In the genomic region with DNA sequence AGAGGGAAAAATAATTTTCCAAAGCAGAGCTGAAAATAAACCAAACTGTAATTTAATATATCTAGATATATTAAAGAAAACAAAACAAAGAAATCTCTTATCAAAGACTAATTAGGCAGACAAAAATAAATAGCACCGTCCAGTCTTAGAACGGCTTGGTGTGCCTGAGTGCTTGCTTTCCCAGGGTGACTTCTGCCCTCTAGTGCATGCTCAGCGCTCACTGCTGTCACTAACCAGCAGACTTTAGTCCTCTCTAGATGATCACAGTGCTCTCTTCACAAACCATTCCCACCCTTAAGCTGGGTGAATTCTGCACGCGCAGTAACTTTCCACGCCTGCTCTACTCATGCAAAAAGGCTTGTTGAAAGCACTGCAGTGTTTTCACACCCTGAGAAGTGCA, we compare ENCODE assay signal across 8 mouse cellular contexts. TPM values are rescaled to one million over a fixed set of nuclear protein-coding genes. Genes with fewer than 3 reads are reported as not detected.
DNase-seq lines count a peak whose midpoint lies in the region; ATAC-seq and TF ChIP-seq lines count a peak whose summit lies in the region.

No protein-coding gene starts in this region.

- no peak overlapping the region for H3K4me3 ChIP-seq in heart, postnatal 0 days (ENCODE audit: low read depth, low read length)

- H3K9ac ChIP-seq in heart, postnatal 0 days (replicated peaks; ENCODE audit: low read depth, low read length): no peak overlapping the region

- DNase-seq in heart, postnatal 0 days (ENCODE audit: low spot score): no peak
- no peak for DNase-seq in heart, postnatal 25 days (ENCODE audit: low spot score)
- DNase-seq in A20 (ENCODE audit: low read depth, low spot score) (peak; percentile 35), Patski (ENCODE audit: low read depth, low spot score) (no peak)
- peak; percentile 37 for DNase-seq in induced T-regulatory cell, adult 2 months (ENCODE audit: low read depth)
- peak; percentile 43 for DNase-seq in splenic B cell, adult 2 months (ENCODE audit: low read depth, low spot score)
- no peak for DNase-seq in right cerebral cortex, postnatal 25 days
- no peak for DNase-seq in thymus, postnatal 25 days

- peak; percentile 75 for ATAC-seq in heart, postnatal 0 days (ENCODE audit: insufficient read depth, low read depth)
- no peak for ATAC-seq in Patski

- H3K27ac ChIP-seq in heart, postnatal 0 days (ENCODE audit: low read depth): no peak overlapping the region

- peaks cover 40% of the 10 kb centered on the region for H3K36me3 ChIP-seq in heart, postnatal 0 days (replicated peaks; ENCODE audit: control insufficient read depth, insufficient read depth, low read length)
- peaks cover 6% of the 10 kb centered on the region for H3K36me3 ChIP-seq in splenic B cell, adult 2 months (ENCODE audit: control insufficient read depth, insufficient read depth, low read length, poor library complexity, severe bottlenecking)

- in situ Hi-C loops in Patski (cut with MboI; ENCODE audit: low pct_unique_long_range_greater_than_20kb): no loop called here

- no peaks in the 10 kb centered on the region for H3K9me3 ChIP-seq in heart, postnatal 0 days (replicated peaks; ENCODE audit: control insufficient read depth, low read length)

- intact Hi-C loops in heart, postnatal 25 days (cut with DNase I): loop anchor here (2.0 kb wide), 1 partner anchor 112 kb away; no protein-coding TSS in a partner anchor

- H3K4me2 ChIP-seq in heart, postnatal 0 days (ENCODE audit: low read depth, low read length): no peak overlapping the region

- TF ChIP-seq CTCF in heart, postnatal 0 days (IDR thresholded peaks at IDR 0.05; ENCODE audit: low read depth): peak; percentile 71
- TF ChIP-seq CTCF in Patski (IDR thresholded peaks at IDR 0.05): peak; percentile 63

- POLR2A ChIA-PET in Patski (lab: Charles Lee): no interaction called here

- TF ChIP-seq EP300 in heart, postnatal 0 days (IDR thresholded peaks at IDR 0.05; ENCODE audit: low read depth): no peak

- no peaks in the 10 kb centered on the region for H3K27me3 ChIP-seq in heart, postnatal 0 days (ENCODE audit: control insufficient read depth, insufficient read depth, low read length)
- no peaks in the 10 kb centered on the region for H3K27me3 ChIP-seq in Patski
- H3K27me3 ChIP-seq in splenic B cell, adult 2 months (ENCODE audit: control insufficient read depth, insufficient read depth, low read length, poor library complexity, severe bottlenecking): no peaks in the 10 kb centered on the region; the same call in 1 of the 2 replicates

- 0 out of 2 replicates have a peak, but pooled peaks cover 4% of the 10 kb centered on the region for H3K4me1 ChIP-seq in heart, postnatal 0 days (ENCODE audit: control insufficient read depth, insufficient read depth)

- CTCF ChIA-PET in Patski (lab: Charles Lee): interaction anchor here (1.0 to 3.0 kb wide), 12 partner anchors 12 to 159 kb away, joined by 3 to 8 read pairs (median 3); no protein-coding TSS in a partner anchor

- 39% methylated on average over 6 of the region's 6 CpGs for WGBS in heart, postnatal 0 days

RNA-seq across cellular contexts. Expression of gene Cfdp1, which starts 28.9 kb away (rescaled TPM):
- 16.1 and 20.4 TPM in 2 replicates for total RNA-seq in heart, postnatal 0 days (2014; rRNA removed; ENCODE audit: low replicate concordance)
- polyA plus RNA-seq in heart, postnatal 0 days (2015; fragmentation: Nextera tagmentation; extraction: Ambion mirVana): 85.4 and 86.2 TPM in 2 replicates
- total RNA-seq in heart, postnatal 25 days (2021): 10 to 100 TPM; 30.9 to 35.7 TPM
- 179 TPM for polyA plus RNA-seq in Patski (2021)

RNA-seq across cellular contexts. Expression of gene Tmem170, which starts 51.3 kb away (rescaled TPM):
- total RNA-seq in heart, postnatal 0 days (2014; rRNA removed; ENCODE audit: low replicate concordance): 3.3 and 3.9 TPM in 2 replicates
- polyA plus RNA-seq in heart, postnatal 0 days (2015; fragmentation: Nextera tagmentation; extraction: Ambion mirVana): 2.5 and 3.5 TPM in 2 replicates
- 1 to 10 TPM; 2.9 to 3.1 TPM for total RNA-seq in heart, postnatal 25 days (2021)
- polyA plus RNA-seq in Patski (2021): 7.2 TPM

Comparison
In these comparisons a context has a peak if more than half of its experiments do, and no peak if none do; other contexts are left out.
1. DNase-seq: peak in A20 (single experiment), induced T-regulatory cell, adult 2 months (single experiment) and splenic B cell, adult 2 months (single experiment); none in heart, postnatal 0 days (single experiment), heart, postnatal 25 days (single experiment), Patski (single experiment), right cerebral cortex, postnatal 25 days (single experiment) and thymus, postnatal 25 days (single experiment).